Mouse (Mus musculus): ENCODE data around the gene Fgfr2. TPM values are rescaled to one million over a fixed set of nuclear protein-coding genes. Genes with fewer than 3 reads are reported as not detected.

Gene Fgfr2
- polyA plus RNA-seq, 1 experiment: 52.3 TPM

DNA sequence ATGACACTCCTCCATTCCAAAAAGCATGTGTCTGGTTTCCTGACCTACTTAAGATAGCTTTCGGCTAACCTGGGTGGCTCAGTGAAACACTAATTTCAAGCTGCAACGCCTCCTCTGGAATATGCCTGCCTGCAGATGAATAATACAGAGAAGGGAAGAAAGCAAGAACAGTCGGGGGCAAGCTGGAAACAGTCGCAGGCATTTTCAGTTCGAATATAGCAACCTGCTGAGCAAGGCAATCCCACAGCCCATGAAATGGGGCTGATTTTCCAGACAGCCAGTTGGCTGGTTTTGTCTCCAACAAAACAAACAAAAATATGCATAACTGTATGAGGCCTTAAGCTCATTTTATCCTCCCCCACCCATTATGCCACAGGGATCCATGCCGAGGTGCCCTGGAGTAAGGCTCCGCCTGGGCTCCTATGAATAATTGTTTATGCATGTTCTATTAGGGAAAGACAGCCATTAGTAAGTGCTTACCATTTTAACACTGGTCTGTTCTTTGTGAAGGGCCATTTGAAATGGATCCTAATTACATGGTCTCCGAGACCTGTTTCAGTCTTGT is 2741.7 kb downstream of the Fgfr2 start:
- DNase-seq (ENCODE audit: low read depth): peak; percentile 91
- TF ChIP-seq CTCF (IDR thresholded peaks at IDR 0.05; ENCODE audit: borderline replicate concordance, extremely low read depth, insufficient read depth, insufficient read length) (no peak), POLR2A (IDR thresholded peaks at IDR 0.05; ENCODE audit: borderline replicate concordance, extremely low read depth, insufficient read depth, insufficient read length, poor library complexity, severe bottlenecking) (no peak)

GRCm38 (mm10) chr7:130380769-130381355 is 2742.3 kb downstream of the Fgfr2 start:
- DNase-seq (ENCODE audit: low read depth): peak; percentile 34
- TF ChIP-seq CTCF (IDR thresholded peaks at IDR 0.05; ENCODE audit: borderline replicate concordance, extremely low read depth, insufficient read depth, insufficient read length) (peak; percentile 31; the same call in 1 of the 2 replicates), POLR2A (IDR thresholded peaks at IDR 0.05; ENCODE audit: borderline replicate concordance, extremely low read depth, insufficient read depth, insufficient read length, poor library complexity, severe bottlenecking) (no peak)

DNA sequence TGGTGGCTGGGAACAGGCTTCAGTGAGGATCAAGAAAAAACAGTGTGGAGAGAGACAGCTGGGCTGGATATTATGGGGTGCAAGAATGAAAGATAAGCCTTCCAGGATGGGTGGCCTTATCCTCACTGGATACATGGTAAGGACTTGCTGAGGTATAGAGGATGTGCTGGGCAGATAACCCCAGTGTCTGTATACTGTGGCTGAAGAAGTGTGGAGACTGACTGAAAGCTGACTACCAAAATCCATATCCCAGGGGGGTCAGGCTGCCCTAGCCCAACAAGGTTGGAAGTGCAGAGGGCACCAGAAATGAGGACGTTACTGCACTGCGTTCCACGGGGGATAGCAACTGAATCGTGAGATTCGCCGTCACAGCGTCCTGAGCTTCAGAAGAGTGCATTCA is 2742.8 kb downstream of the Fgfr2 start:
- DNase-seq (ENCODE audit: low read depth): no peak
- TF ChIP-seq CTCF (IDR thresholded peaks at IDR 0.05; ENCODE audit: borderline replicate concordance, extremely low read depth, insufficient read depth, insufficient read length) (no peak), POLR2A (IDR thresholded peaks at IDR 0.05; ENCODE audit: borderline replicate concordance, extremely low read depth, insufficient read depth, insufficient read length, poor library complexity, severe bottlenecking) (no peak)

GRCm38 (mm10) chr7:130379886-130380285 is 2743.3 kb downstream of the Fgfr2 start:
- TF ChIP-seq CTCF (IDR thresholded peaks at IDR 0.05; ENCODE audit: borderline replicate concordance, extremely low read depth, insufficient read depth, insufficient read length) (no peak), POLR2A (IDR thresholded peaks at IDR 0.05; ENCODE audit: borderline replicate concordance, extremely low read depth, insufficient read depth, insufficient read length, poor library complexity, severe bottlenecking) (no peak)
- DNase-seq (ENCODE audit: low read depth): no peak

- DNase-seq (ENCODE audit: low read depth): no peak
- TF ChIP-seq CTCF (IDR thresholded peaks at IDR 0.05; ENCODE audit: borderline replicate concordance, extremely low read depth, insufficient read depth, insufficient read length) (no peak), POLR2A (IDR thresholded peaks at IDR 0.05; ENCODE audit: borderline replicate concordance, extremely low read depth, insufficient read depth, insufficient read length, poor library complexity, severe bottlenecking) (no peak)
These were observed 2744.8 kb downstream of the Fgfr2 start for GRCm38 (mm10) chr7:130378308-130378707.

GRCm38 (mm10) chr7:130374311-130374710 is 2748.8 kb downstream of the Fgfr2 start:
- no peak for TF ChIP-seq POLR2A (IDR thresholded peaks at IDR 0.05; ENCODE audit: borderline replicate concordance, extremely low read depth, insufficient read depth, insufficient read length, poor library complexity, severe bottlenecking)
- no peak for TF ChIP-seq CTCF (IDR thresholded peaks at IDR 0.05; ENCODE audit: borderline replicate concordance, extremely low read depth, insufficient read depth, insufficient read length)
- DNase-seq (ENCODE audit: low read depth): no peak

- TF ChIP-seq CTCF (IDR thresholded peaks at IDR 0.05; ENCODE audit: borderline replicate concordance, extremely low read depth, insufficient read depth, insufficient read length) (peak; percentile 41; the same call in 1 of the 2 replicates), POLR2A (IDR thresholded peaks at IDR 0.05; ENCODE audit: borderline replicate concordance, extremely low read depth, insufficient read depth, insufficient read length, poor library complexity, severe bottlenecking) (no peak)
These were observed 2754.1 kb downstream of the Fgfr2 start for GRCm38 (mm10) chr7:130368827-130369641.

DNA sequence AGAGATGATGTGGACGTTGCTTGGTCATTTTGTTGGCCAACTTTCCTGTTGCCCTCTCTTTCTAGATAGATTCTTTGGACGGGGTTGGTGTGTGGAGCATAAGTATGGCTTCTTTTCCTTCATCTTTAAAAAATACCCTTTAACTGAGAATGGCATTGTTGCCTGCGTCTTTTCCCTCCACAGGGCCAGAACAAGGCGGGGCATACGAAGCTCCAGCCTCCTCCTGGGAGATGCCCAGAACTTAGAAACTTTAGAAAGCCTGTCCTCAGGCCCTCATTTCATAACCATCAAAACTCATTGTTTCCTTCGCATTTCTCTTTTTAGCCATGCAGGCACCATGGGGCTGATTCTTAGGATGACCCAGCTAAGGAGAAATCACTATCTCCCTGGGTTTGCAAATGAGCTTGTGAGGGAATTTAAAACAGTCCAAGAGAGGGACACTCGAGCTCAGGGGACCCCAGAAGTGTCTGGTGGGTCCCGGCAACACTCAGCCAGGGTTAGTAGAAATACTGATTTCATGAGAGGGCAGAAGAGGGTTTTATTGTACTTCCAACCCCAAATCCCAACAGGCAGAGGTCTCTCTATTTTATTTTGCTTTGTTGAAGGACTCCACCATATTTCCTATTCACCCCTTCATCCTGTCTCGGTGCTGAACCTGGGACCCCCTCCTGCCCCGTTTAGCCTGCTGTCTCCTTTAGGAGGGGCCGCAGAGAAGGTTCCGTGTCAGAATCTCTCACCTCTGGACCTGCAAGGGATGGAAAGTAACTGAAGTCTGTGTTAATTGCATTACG is 2754.9 kb downstream of the Fgfr2 start:
- DNase-seq (ENCODE audit: low read depth): peak; percentile 11
- TF ChIP-seq CTCF (IDR thresholded peaks at IDR 0.05; ENCODE audit: borderline replicate concordance, extremely low read depth, insufficient read depth, insufficient read length) (no peak), POLR2A (IDR thresholded peaks at IDR 0.05; ENCODE audit: borderline replicate concordance, extremely low read depth, insufficient read depth, insufficient read length, poor library complexity, severe bottlenecking) (no peak)

More at GRCm38 (mm10) chr7:130368827-130369641, 2754.1 kb downstream of the Fgfr2 start:
- DNase-seq (ENCODE audit: low read depth): peak; percentile 91

DNA sequence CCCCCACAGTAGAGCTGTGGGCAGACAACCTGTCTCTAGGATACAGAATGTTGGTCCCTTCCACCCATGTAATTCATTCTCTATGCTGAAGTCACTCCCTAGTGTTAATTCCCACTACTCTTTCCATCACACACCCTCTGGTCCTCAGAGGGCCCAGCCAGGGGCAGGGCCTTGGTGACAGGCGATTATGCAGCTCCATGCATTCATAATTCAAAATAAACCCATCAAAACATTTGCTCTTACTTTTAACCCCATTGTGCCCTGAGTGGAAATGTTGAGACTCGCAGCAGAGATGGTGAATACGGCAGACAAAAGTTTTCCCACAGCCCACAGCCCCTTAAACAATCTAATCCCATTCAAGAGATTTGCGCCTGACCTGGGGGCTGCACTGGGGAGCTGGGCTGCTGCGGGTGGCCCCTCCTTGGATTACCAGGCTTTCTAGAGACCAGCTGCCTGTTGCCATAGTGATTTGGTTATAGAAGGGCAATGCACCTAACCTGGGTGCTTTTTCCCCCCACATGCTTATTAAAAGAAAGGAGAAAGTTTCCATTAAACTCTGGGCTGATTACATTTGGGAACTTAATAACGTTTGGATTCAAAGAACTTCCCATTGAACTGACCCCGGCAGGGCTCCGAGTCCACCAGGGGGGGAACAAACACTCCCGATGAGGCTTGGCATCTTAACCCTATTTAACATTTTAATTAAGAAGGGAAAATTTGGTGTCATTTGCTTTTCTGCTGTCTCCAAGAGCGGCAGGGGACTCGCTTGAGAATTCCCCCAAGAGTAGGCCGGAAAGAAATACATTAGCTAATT is 2755.7 kb downstream of the Fgfr2 start:
- TF ChIP-seq CTCF (IDR thresholded peaks at IDR 0.05; ENCODE audit: borderline replicate concordance, extremely low read depth, insufficient read depth, insufficient read length): no peak
- no peak for TF ChIP-seq POLR2A (IDR thresholded peaks at IDR 0.05; ENCODE audit: borderline replicate concordance, extremely low read depth, insufficient read depth, insufficient read length, poor library complexity, severe bottlenecking)
- DNase-seq (ENCODE audit: low read depth): peak; percentile 88

DNA sequence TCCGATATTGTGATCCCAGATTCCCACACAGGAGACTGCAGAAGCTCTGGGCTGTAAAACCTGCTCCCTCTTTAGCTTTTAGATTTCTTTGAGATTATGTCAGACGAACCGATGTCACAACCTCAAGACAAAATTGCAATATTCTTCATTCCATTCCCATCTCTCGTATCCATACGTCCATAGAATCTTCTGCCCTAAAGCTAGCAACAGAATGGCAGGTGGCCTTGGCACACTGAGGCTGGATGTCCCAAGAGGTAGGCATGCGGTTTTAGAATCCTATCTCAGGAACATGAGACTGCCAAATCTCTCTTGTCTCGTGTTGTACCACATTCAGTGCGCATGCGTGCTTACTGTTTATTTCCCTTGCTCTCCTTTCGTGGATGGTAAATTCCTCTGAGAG is 2757.4 kb downstream of the Fgfr2 start:
- TF ChIP-seq POLR2A (IDR thresholded peaks at IDR 0.05; ENCODE audit: borderline replicate concordance, extremely low read depth, insufficient read depth, insufficient read length, poor library complexity, severe bottlenecking): no peak
- no peak for TF ChIP-seq CTCF (IDR thresholded peaks at IDR 0.05; ENCODE audit: borderline replicate concordance, extremely low read depth, insufficient read depth, insufficient read length)
- DNase-seq (ENCODE audit: low read depth): no peak

All from brain, embryonic 14.5 days (tissue).